Mouse (Mus musculus) testis, adult 2 months (tissue): ENCODE data around the gene Rps6ka1.

Experiments
- CTCF ChIP-seq: fragments of 200-500 bp; IDR thresholded peaks from 2 replicates; pipeline ENCODE4 v1.5.1; 2012; ENCODE audit warnings: low read depth, mild to moderate bottlenecking, inconsistent platforms, low read length, moderate library complexity; ENCODE audit not compliant: control insufficient read depth, insufficient read depth, insufficient replicate concordance
- POLR2A ChIP-seq: fragments of 200-500 bp; IDR thresholded peaks from 2 replicates; pipeline ENCODE4 v1.6.1; 2012; ENCODE audit warnings: low read depth, mild to moderate bottlenecking, inconsistent platforms, low read length, moderate library complexity; ENCODE audit not compliant: control insufficient read depth

DNA sequence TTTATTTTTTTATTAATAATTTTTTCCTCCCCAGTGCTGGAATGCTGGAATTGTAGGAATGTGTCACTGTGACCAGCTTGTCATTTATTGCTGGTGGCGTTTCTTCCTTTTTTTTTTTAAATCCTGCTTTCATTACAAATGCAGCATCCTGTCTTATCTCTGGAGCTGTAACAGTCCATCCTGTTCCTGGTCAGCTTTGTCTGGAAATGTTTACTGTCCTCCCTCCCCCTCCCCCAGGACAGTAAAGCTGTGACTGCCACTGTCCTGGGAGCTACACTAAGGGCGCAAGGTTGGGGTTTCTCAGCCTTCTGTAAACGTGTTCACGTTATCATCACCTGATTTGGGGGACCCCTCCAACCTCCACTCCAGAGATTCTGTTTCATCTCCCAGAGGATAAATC, 37.6 kb upstream of the Rps6ka1 start:
- TF ChIP-seq POLR2A (no peak), CTCF (no peak)
